Mouse (Mus musculus) liver, embryonic 14.5 days (tissue): ENCODE measurements around the gene Gm9936.

Experiments
- CTCF ChIP-seq: IDR thresholded peaks from 2 replicates; pipeline ENCODE4 v1.5.1; 2016; ENCODE audit warnings: antibody characterized with exemption, low read depth, control low read depth
- EP300 ChIP-seq: IDR thresholded peaks from 2 replicates; pipeline ENCODE4 v1.6.1; 2016; ENCODE audit warnings: antibody characterized with exemption, low read depth

DNA sequence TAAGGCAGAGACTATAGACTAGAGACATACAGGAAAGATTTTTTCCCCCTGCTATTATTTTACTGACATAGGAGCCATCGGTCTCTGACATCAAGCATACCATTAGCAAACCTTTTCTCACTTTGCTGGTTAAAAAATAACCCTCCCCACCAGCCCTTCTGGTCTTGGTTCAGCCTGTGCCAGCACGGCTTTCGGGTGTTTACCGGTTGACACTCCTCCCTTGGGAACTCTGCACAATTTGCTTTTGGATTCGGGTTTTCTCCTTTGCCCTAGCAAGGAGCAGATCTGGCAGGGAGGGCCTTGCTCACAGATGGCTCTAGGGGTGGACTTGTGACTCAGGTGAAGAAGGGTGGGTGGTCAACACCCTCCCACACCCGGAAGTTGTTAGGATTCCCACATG lies 3.2 kb upstream of the Gm9936 start:
- no peak for TF ChIP-seq EP300
- no peak for TF ChIP-seq CTCF
